Mouse (Mus musculus): Measurements from ENCODE around the gene Dpf3. TPM values are rescaled to one million over a fixed set of nuclear protein-coding genes. Genes with fewer than 3 reads are reported as not detected.

Gene Dpf3
- polyA plus RNA-seq, 1 experiment from 2014 or later = 7.8 TPM

GRCm38 (mm10) chr12:83301616-83302319 is 185.7 kb downstream of the Dpf3 start:
- Histone ChIP-seq H3K36me3 (ENCODE audit: insufficient read depth, low read length) (no peaks in the 10 kb centered on the region), H3K27ac (no peak overlapping the region), H3K9ac (ENCODE audit: low read depth, low read length) (no peak overlapping the region), H3K9me3 (replicated peaks; ENCODE audit: low read length) (no peaks in the 10 kb centered on the region), H3K4me2 (ENCODE audit: low read length) (no peak overlapping the region), H3K27me3 (ENCODE audit: insufficient read depth, low read length) (no peaks in the 10 kb centered on the region), H3K4me3 (replicated peaks; ENCODE audit: low read depth, low read length) (no peak overlapping the region), H3K4me1 (replicated peaks; ENCODE audit: insufficient read depth, low read length) (no peaks in the 10 kb centered on the region)
- DNase-seq (ENCODE audit: low spot score) (peak; percentile 62), ATAC-seq (replicated peaks; ENCODE audit: low FRiP score, low read depth) (peak; percentile 79)
- no peak for TF ChIP-seq CTCF (IDR thresholded peaks at IDR 0.05; ENCODE audit: low read depth)
- 50% methylated on average over 18 of the region's 18 CpGs for WGBS

DNA sequence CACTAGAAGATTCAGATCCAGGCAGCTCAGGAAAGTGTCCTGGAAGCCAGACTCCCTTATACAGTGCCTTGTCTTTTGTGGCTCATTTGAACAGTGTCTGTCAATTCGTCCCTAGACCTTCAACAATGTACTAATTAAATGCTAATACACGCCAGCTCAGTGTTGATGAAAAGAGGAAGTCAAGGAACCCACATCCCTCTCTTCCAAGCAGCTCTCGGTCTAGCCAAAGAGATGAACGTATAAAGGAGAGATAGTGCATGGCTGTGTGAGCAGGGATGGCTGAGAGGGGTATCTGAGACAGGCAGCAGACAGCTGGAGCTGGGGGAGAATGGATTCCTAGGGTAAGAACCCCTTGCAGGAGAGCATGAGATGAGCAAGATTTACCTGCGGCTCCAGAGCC is 189.2 kb downstream of the Dpf3 start:
- H3K27me3 ChIP-seq (ENCODE audit: insufficient read depth, low read length) = no peaks in the 10 kb centered on the region
- no peak overlapping the region for H3K4me3 ChIP-seq (replicated peaks; ENCODE audit: low read depth, low read length)
- no peak overlapping the region for H3K4me2 ChIP-seq (ENCODE audit: low read length)
- ATAC-seq (replicated peaks; ENCODE audit: low FRiP score, low read depth) = no peak
- H3K9ac ChIP-seq (ENCODE audit: low read depth, low read length) = no peak overlapping the region
- DNase-seq (ENCODE audit: low spot score) = no peak
- 91% methylated on average over 5 of the region's 5 CpGs for WGBS
- H3K9me3 ChIP-seq (replicated peaks; ENCODE audit: low read length) = no peaks in the 10 kb centered on the region
- no peak for TF ChIP-seq CTCF (IDR thresholded peaks at IDR 0.05; ENCODE audit: low read depth)
- no peak overlapping the region for H3K27ac ChIP-seq
- no peaks in the 10 kb centered on the region for H3K36me3 ChIP-seq (ENCODE audit: insufficient read depth, low read length)
- no peaks in the 10 kb centered on the region for H3K4me1 ChIP-seq (replicated peaks; ENCODE audit: insufficient read depth, low read length)

DNA sequence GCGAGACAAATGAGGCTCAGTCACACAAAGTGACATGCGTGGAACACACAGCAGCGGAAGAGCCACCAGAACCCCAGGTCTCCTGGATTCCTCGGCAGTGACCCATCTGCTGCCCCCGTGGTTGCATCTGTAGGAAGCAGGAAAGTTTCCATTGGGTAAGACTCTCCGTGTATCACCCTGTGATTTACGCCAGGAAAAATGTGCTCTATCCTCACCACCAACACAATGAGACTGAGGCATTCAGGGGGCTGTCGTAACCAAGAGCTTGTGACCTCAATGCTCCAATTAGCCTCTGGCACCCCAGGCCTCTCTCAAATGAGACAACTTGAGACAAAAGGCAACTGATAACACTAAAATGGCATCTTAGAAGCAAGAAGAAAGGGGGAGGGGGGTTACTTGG is 192.5 kb downstream of the Dpf3 start:
- no peak for ATAC-seq (replicated peaks; ENCODE audit: low FRiP score, low read depth)
- WGBS = 62% methylated on average over 8 of the region's 8 CpGs

GRCm38 (mm10) chr12:83291915-83292314 is 195.6 kb downstream of the Dpf3 start:
- Histone ChIP-seq H3K4me3 (replicated peaks; ENCODE audit: low read depth, low read length) (no peak overlapping the region), H3K9ac (ENCODE audit: low read depth, low read length) (no peak overlapping the region), H3K27ac (no peak overlapping the region), H3K27me3 (ENCODE audit: insufficient read depth, low read length) (no peaks in the 10 kb centered on the region), H3K9me3 (replicated peaks; ENCODE audit: low read length) (no peaks in the 10 kb centered on the region), H3K4me1 (replicated peaks; ENCODE audit: insufficient read depth, low read length) (no peaks in the 10 kb centered on the region), H3K4me2 (ENCODE audit: low read length) (no peak overlapping the region), H3K36me3 (ENCODE audit: insufficient read depth, low read length) (no peaks in the 10 kb centered on the region)
- WGBS = 66% methylated on average over 4 of the region's 5 CpGs
- TF ChIP-seq CTCF (IDR thresholded peaks at IDR 0.05; ENCODE audit: low read depth) = no peak
- DNase-seq (ENCODE audit: low spot score) = no peak
- no peak for ATAC-seq (replicated peaks; ENCODE audit: low FRiP score, low read depth)

More for the DNA sequence above, 192.5 kb downstream of the Dpf3 start:
- H3K9me3 ChIP-seq (replicated peaks; ENCODE audit: low read length) = no peaks in the 10 kb centered on the region
- H3K4me2 ChIP-seq (ENCODE audit: low read length) = no peak overlapping the region
- TF ChIP-seq CTCF (IDR thresholded peaks at IDR 0.05; ENCODE audit: low read depth) = no peak
- no peaks in the 10 kb centered on the region for H3K36me3 ChIP-seq (ENCODE audit: insufficient read depth, low read length)
- no peaks in the 10 kb centered on the region for H3K4me1 ChIP-seq (replicated peaks; ENCODE audit: insufficient read depth, low read length)
- no peak overlapping the region for H3K27ac ChIP-seq
- H3K27me3 ChIP-seq (ENCODE audit: insufficient read depth, low read length) = no peaks in the 10 kb centered on the region
- no peak overlapping the region for H3K4me3 ChIP-seq (replicated peaks; ENCODE audit: low read depth, low read length)
- DNase-seq (ENCODE audit: low spot score) = no peak
- no peak overlapping the region for H3K9ac ChIP-seq (ENCODE audit: low read depth, low read length)

DNA sequence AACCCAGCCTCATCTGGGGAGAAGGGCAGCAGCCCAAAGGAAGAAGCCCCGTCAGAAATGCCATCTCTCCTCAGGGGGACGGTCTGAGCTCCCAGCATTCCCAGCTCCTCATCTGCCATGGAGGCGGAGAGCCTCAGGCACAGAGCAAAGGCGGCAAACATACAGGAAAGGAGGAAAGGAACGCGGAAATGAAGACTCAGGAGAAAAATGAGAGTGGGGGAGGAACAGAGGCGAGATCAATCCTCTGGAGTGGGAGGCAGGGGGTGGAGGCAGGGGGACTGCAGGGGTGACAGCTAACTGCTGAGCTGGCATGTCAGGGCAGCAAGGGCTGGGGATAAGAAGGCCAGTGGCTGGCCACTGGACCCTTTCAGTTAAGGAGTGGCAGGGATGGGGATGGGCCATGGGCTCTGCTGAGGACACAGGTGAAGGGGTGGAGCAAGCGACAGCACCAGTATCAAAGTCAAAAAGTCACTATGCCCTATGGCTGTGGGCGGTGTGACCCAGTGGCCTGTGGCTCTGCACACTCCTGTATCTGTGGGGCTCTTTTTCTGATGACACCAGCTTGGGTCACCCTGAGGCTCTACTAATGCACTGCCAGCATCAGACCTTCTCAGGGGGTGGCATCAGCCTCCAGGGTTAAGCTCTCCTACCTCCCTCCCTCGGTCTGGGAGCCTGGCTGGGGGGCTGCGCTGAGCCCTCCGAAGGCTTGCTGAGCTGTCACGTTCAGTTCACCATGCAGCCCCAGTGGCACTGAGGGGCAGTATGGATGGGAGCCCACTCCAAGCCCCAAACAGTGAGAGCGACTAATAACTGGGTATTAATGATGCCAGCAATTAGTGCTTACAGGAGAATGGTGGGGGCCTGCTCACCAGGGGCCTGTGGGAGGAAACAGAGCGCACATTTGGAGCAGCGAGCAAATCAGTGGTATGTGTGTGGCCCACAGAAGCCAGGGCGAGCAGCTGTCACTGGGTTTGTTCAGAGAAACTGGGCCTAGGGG is 200.7 kb downstream of the Dpf3 start:
- 54% methylated on average over 17 of the region's 17 CpGs for WGBS

DNA sequence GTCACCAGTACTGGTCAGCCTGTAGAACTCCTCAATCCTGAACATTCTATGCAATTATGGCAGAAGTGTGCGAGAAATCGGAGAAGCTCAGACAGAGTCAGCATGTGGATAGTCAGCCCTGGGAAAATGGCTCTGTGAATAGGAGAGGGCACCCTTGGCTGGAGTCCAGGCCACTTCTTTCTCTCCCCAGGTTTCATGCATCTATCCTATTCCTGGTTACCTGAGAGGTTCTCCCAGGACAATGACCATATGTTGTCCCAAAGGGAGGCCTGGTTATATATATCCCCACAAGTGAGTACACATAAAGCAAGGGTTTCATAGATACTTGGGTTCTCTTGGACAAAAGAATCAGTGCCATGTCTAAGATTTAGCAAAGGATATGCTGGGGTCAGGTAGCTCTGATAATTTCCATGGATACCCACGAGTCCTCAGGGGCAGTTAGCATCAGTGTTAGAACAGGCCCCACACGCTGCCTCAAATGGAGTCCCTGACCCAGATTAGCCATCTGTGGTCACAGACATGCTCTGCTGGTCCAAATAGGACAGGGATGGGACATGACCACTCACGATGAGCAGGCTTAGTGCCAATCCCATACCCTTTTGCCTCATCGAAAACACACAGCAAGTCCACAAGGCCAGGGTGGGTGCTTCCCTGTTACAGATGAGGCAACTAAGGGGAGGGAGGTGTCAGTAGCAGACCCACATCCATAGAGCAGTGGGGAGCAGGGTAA is 203.8 kb downstream of the Dpf3 start:
- H3K4me1 ChIP-seq (replicated peaks; ENCODE audit: insufficient read depth, low read length) = no peaks in the 10 kb centered on the region
- DNase-seq (ENCODE audit: low spot score) (no peak), ATAC-seq (replicated peaks; ENCODE audit: low FRiP score, low read depth) (no peak)
- no peak for TF ChIP-seq CTCF (IDR thresholded peaks at IDR 0.05; ENCODE audit: low read depth)
- no peak overlapping the region for H3K4me2 ChIP-seq (ENCODE audit: low read length)
- H3K27me3 ChIP-seq (ENCODE audit: insufficient read depth, low read length) = no peaks in the 10 kb centered on the region
- no peaks in the 10 kb centered on the region for H3K36me3 ChIP-seq (ENCODE audit: insufficient read depth, low read length)
- no peak overlapping the region for H3K9ac ChIP-seq (ENCODE audit: low read depth, low read length)
- no peaks in the 10 kb centered on the region for H3K9me3 ChIP-seq (replicated peaks; ENCODE audit: low read length)
- H3K4me3 ChIP-seq (replicated peaks; ENCODE audit: low read depth, low read length) = no peak overlapping the region
- no peak overlapping the region for H3K27ac ChIP-seq
- 75% methylated on average over 6 of the region's 6 CpGs for WGBS

More for the DNA sequence above, 200.7 kb downstream of the Dpf3 start:
- peak; percentile 49 for ATAC-seq (replicated peaks; ENCODE audit: low FRiP score, low read depth)
- Histone ChIP-seq H3K4me2 (ENCODE audit: low read length) (no peak overlapping the region), H3K27ac (no peak overlapping the region), H3K36me3 (ENCODE audit: insufficient read depth, low read length) (no peaks in the 10 kb centered on the region), H3K9me3 (replicated peaks; ENCODE audit: low read length) (no peaks in the 10 kb centered on the region), H3K4me1 (replicated peaks; ENCODE audit: insufficient read depth, low read length) (no peaks in the 10 kb centered on the region), H3K9ac (ENCODE audit: low read depth, low read length) (no peak overlapping the region), H3K27me3 (ENCODE audit: insufficient read depth, low read length) (no peaks in the 10 kb centered on the region), H3K4me3 (replicated peaks; ENCODE audit: low read depth, low read length) (no peak overlapping the region)
- DNase-seq (ENCODE audit: low spot score) = peak; percentile 60
- TF ChIP-seq CTCF (IDR thresholded peaks at IDR 0.05; ENCODE audit: low read depth) = no peak
